Mouse (Mus musculus): ENCODE measurements at regions not wholly inside any gene's neighbourhood (a gene's known extent, or its start where the extent isn't known, plus 50 kb on each side); places are given as distances from the start of the nearest gene placed in this dataset.

- no peak overlapping the region for H3K27ac ChIP-seq (ENCODE audit: low read depth, low read length)
- WGBS: 100% methylated on average over 1 of the region's 1 CpGs
- no peak overlapping the region for H3K4me2 ChIP-seq (ENCODE audit: low read depth, low read length, poor library complexity, severe bottlenecking)
- no peaks in the 10 kb centered on the region; the same call in 1 of the 2 replicates for H3K27me3 ChIP-seq (ENCODE audit: insufficient read depth, low read length)
- H3K36me3 ChIP-seq (ENCODE audit: insufficient read depth, low read length): no peaks in the 10 kb centered on the region
- H3K9ac ChIP-seq (replicated peaks; ENCODE audit: low read length, poor library complexity, severe bottlenecking): no peak overlapping the region
- no peak overlapping the region for H3K4me3 ChIP-seq (ENCODE audit: low read depth, low read length)
- H3K4me1 ChIP-seq (ENCODE audit: insufficient read depth, low read length): no peaks in the 10 kb centered on the region
- ATAC-seq (ENCODE audit: low FRiP score) (no peak), DNase-seq (ENCODE audit: low spot score) (no peak)
- no peak for TF ChIP-seq CTCF (IDR thresholded peaks at IDR 0.05)
- H3K9me3 ChIP-seq (ENCODE audit: low read length): no peaks in the 10 kb centered on the region
These were observed 593.8 kb upstream of the Adamts9 start for GRCm38 (mm10) chr6:93537126-93537525.

GRCm38 (mm10) chr6:93513818-93514217 lies 570.5 kb upstream of the Adamts9 start:
- no peak overlapping the region for H3K4me3 ChIP-seq (ENCODE audit: low read depth, low read length)
- H3K9me3 ChIP-seq (ENCODE audit: low read length): no peaks in the 10 kb centered on the region
- H3K27me3 ChIP-seq (ENCODE audit: insufficient read depth, low read length): no peaks in the 10 kb centered on the region
- no peaks in the 10 kb centered on the region for H3K36me3 ChIP-seq (ENCODE audit: insufficient read depth, low read length)
- H3K4me1 ChIP-seq (ENCODE audit: insufficient read depth, low read length): no peaks in the 10 kb centered on the region
- WGBS: 93% methylated on average over 2 of the region's 2 CpGs
- H3K27ac ChIP-seq (ENCODE audit: low read depth, low read length): no peak overlapping the region
- H3K9ac ChIP-seq (replicated peaks; ENCODE audit: low read length, poor library complexity, severe bottlenecking): no peak overlapping the region
- no peak for DNase-seq (ENCODE audit: low spot score)
- no peak for TF ChIP-seq CTCF (IDR thresholded peaks at IDR 0.05)
- no peak overlapping the region for H3K4me2 ChIP-seq (ENCODE audit: low read depth, low read length, poor library complexity, severe bottlenecking)
- no peak for ATAC-seq (ENCODE audit: low FRiP score)

- no peak for ATAC-seq (ENCODE audit: low FRiP score)
- H3K4me2 ChIP-seq (ENCODE audit: low read depth, low read length, poor library complexity, severe bottlenecking): no peak overlapping the region
- H3K9ac ChIP-seq (replicated peaks; ENCODE audit: low read length, poor library complexity, severe bottlenecking): no peak overlapping the region
- H3K4me1 ChIP-seq (ENCODE audit: insufficient read depth, low read length): no peaks in the 10 kb centered on the region
- H3K4me3 ChIP-seq (ENCODE audit: low read depth, low read length): no peak overlapping the region
- no peaks in the 10 kb centered on the region for H3K9me3 ChIP-seq (ENCODE audit: low read length)
- H3K27ac ChIP-seq (ENCODE audit: low read depth, low read length): no peak overlapping the region
- H3K36me3 ChIP-seq (ENCODE audit: insufficient read depth, low read length): no peaks in the 10 kb centered on the region
- WGBS: 65% methylated on average over 1 of the region's 1 CpGs
- H3K27me3 ChIP-seq (ENCODE audit: insufficient read depth, low read length): no peaks in the 10 kb centered on the region
- DNase-seq (ENCODE audit: low spot score): no peak
- 0 out of 2 replicates have a peak, but pooled peaks have one; percentile 19 for TF ChIP-seq CTCF (IDR thresholded peaks at IDR 0.05)
These were observed 566.6 kb upstream of the Adamts9 start for GRCm38 (mm10) chr6:93509857-93510256.

- Histone ChIP-seq H3K9me3 (ENCODE audit: low read length) (no peaks in the 10 kb centered on the region), H3K27me3 (ENCODE audit: insufficient read depth, low read length) (no peaks in the 10 kb centered on the region), H3K4me1 (ENCODE audit: insufficient read depth, low read length) (no peaks in the 10 kb centered on the region), H3K9ac (replicated peaks; ENCODE audit: low read length, poor library complexity, severe bottlenecking) (no peak overlapping the region), H3K4me2 (ENCODE audit: low read depth, low read length, poor library complexity, severe bottlenecking) (no peak overlapping the region), H3K36me3 (ENCODE audit: insufficient read depth, low read length) (no peaks in the 10 kb centered on the region), H3K4me3 (ENCODE audit: low read depth, low read length) (no peak overlapping the region), H3K27ac (ENCODE audit: low read depth, low read length) (no peak overlapping the region)
- no peak for DNase-seq (ENCODE audit: low spot score)
- ATAC-seq (ENCODE audit: low FRiP score): no peak
- no peak for TF ChIP-seq CTCF (IDR thresholded peaks at IDR 0.05)
- 66% methylated on average over 4 of the region's 4 CpGs for WGBS
These were observed 554.5 kb upstream of the Adamts9 start for GRCm38 (mm10) chr6:93497824-93498223.

GRCm38 (mm10) chr6:93488441-93488955 lies 545.2 kb upstream of the Adamts9 start:
- DNase-seq (ENCODE audit: low spot score): peak; percentile 78
- WGBS: 47% methylated on average over 2 of the region's 2 CpGs

GRCm38 (mm10) chr6:93478521-93478920 lies 535.2 kb upstream of the Adamts9 start:
- Histone ChIP-seq H3K9me3 (ENCODE audit: low read length) (no peaks in the 10 kb centered on the region), H3K4me3 (ENCODE audit: low read depth, low read length) (no peak overlapping the region), H3K4me2 (ENCODE audit: low read depth, low read length, poor library complexity, severe bottlenecking) (no peak overlapping the region), H3K9ac (replicated peaks; ENCODE audit: low read length, poor library complexity, severe bottlenecking) (no peak overlapping the region), H3K27me3 (ENCODE audit: insufficient read depth, low read length) (no peaks in the 10 kb centered on the region), H3K27ac (ENCODE audit: low read depth, low read length) (no peak overlapping the region), H3K4me1 (ENCODE audit: insufficient read depth, low read length) (no peaks in the 10 kb centered on the region), H3K36me3 (ENCODE audit: insufficient read depth, low read length) (no peaks in the 10 kb centered on the region)
- TF ChIP-seq CTCF (IDR thresholded peaks at IDR 0.05): no peak
- ATAC-seq (ENCODE audit: low FRiP score): no peak
- 65% methylated on average over 2 of the region's 2 CpGs for whole genome bisulfite sequencing
- no peak for DNase-seq (ENCODE audit: low spot score)

More at GRCm38 (mm10) chr6:93488441-93488955, 545.2 kb upstream of the Adamts9 start:
- H3K27me3 ChIP-seq (ENCODE audit: insufficient read depth, low read length): no peaks in the 10 kb centered on the region
- H3K4me2 ChIP-seq (ENCODE audit: low read depth, low read length, poor library complexity, severe bottlenecking): no peak overlapping the region
- H3K4me3 ChIP-seq (ENCODE audit: low read depth, low read length): no peak overlapping the region
- H3K9ac ChIP-seq (replicated peaks; ENCODE audit: low read length, poor library complexity, severe bottlenecking): no peak overlapping the region
- H3K36me3 ChIP-seq (ENCODE audit: insufficient read depth, low read length): no peaks in the 10 kb centered on the region
- H3K9me3 ChIP-seq (ENCODE audit: low read length): no peaks in the 10 kb centered on the region
- no peaks in the 10 kb centered on the region for H3K4me1 ChIP-seq (ENCODE audit: insufficient read depth, low read length)
- no peak for TF ChIP-seq CTCF (IDR thresholded peaks at IDR 0.05)
- H3K27ac ChIP-seq (ENCODE audit: low read depth, low read length): no peak overlapping the region
- no peak for ATAC-seq (ENCODE audit: low FRiP score)

All from midbrain, postnatal 0 days (tissue).